Mouse (Mus musculus) heart, postnatal 0 days (tissue): ENCODE results near the gene Otud3. TPM values are rescaled to one million over a fixed set of nuclear protein-coding genes. Genes with fewer than 3 reads are reported as not detected.
"Not testable (repeated sequence)": the region's sequence is repeated elsewhere in the genome, so short reads cannot be mapped to it uniquely, and the experiment has no call there.

Source experiments
- ATAC-seq: fragments of 200-750 bp; cut with Nextera tagmentation; 2 replicates; pipeline ENCODE4 v1.8.0; 2017; ENCODE audit warnings: low read depth, moderate number of reproducible peaks, moderate library complexity; ENCODE audit not compliant: insufficient read depth
- DNase-seq: peaks from one replicate; pipeline ENCODE4 v3.0.0-alpha.2; 2016; ENCODE audit warnings: low spot score
- H3K27ac ChIP-seq: fragments of 300-500 bp; sonication (generic); 2 replicates; pipeline ENCODE4 v1.5.1; 2014; ENCODE audit warnings: low read depth, mild to moderate bottlenecking
- H3K27me3 ChIP-seq: fragments of 300-500 bp; sonication (generic); 2 replicates; pipeline ENCODE4 v1.6.1; 2014; ENCODE audit warnings: low read length, mixed read lengths; ENCODE audit not compliant: control insufficient read depth, insufficient read depth
- H3K36me3 ChIP-seq: fragments of 300-500 bp; sonication (generic); replicated peaks from 2 replicates; pipeline ENCODE4 v1.6.1; 2014; ENCODE audit warnings: low read length, mixed read lengths; ENCODE audit not compliant: control insufficient read depth, insufficient read depth
- H3K4me1 ChIP-seq: fragments of 300-500 bp; sonication (generic); 2 replicates; pipeline ENCODE4 v1.6.1; 2014; ENCODE audit warnings: antibody characterized with exemption; ENCODE audit not compliant: control insufficient read depth, insufficient read depth
- H3K4me2 ChIP-seq: fragments of 300-500 bp; sonication (generic); 2 replicates; pipeline ENCODE4 v1.6.1; 2014; ENCODE audit warnings: low read depth, mild to moderate bottlenecking, low read length, moderate library complexity
- H3K4me3 ChIP-seq: fragments of 300-500 bp; sonication (generic); 2 replicates; pipeline ENCODE4 v1.5.1; 2014; ENCODE audit warnings: low read depth, low read length
- H3K9ac ChIP-seq: fragments of 300-500 bp; sonication (generic); replicated peaks from 2 replicates; pipeline ENCODE4 v1.6.1; 2014; ENCODE audit warnings: low read depth, low read length, mixed read lengths
- H3K9me3 ChIP-seq: fragments of 300-500 bp; sonication (generic); replicated peaks from 2 replicates; pipeline ENCODE4 v1.6.1; 2016; ENCODE audit warnings: low read length; ENCODE audit not compliant: control insufficient read depth
- CTCF ChIP-seq: IDR thresholded peaks from 2 replicates; pipeline ENCODE4 v1.5.1; 2016; ENCODE audit warnings: antibody characterized with exemption, control low read depth, low read depth
- EP300 ChIP-seq: IDR thresholded peaks from 2 replicates; pipeline ENCODE4 v1.6.1; 2016; ENCODE audit warnings: antibody characterized with exemption, low read depth
- WGBS: fragments of 180-500 bp; shearing (Covaris S2); extraction: QIAGEN DNeasy Blood & Tissue Kit; methylation state at CpG from one replicate; pipeline ENCODE4 v1.1.7; 2014; 5-methylcytosine and 5-hydroxymethylcytosine counted together
- polyA plus RNA-seq: library from polyadenylated mRNA; unstranded; fragments of >200 nt; fragmentation: Nextera tagmentation; extraction: Ambion mirVana; gene quantifications from 2 replicates; pipeline ENCODE4 v1.2.1, GENCODE M21; 2015
- total RNA-seq: library from RNA; depleted of rRNA; stranded (reverse); fragments of >200 nt; gene quantifications from 2 replicates; pipeline ENCODE4 v1.2.3, GENCODE M21; 2014; ENCODE audit warnings: low replicate concordance

Gene Otud3
- total and polyA plus RNA-seq, 2 experiments from 2014 or later = 4.1 to 12.4 TPM

- WGBS = 84% methylated on average over 11 of the region's 11 CpGs
- TF ChIP-seq CTCF = no peak
- no peak for TF ChIP-seq EP300
- DNase-seq = no peak
These were observed 33.9 kb downstream of the Otud3 start for GRCm38 (mm10) chr4:138879808-138880207.

GRCm38 (mm10) chr4:138878783-138879182 is 35.0 kb downstream of the Otud3 start:
- Histone ChIP-seq H3K36me3 (no peaks in the 10 kb centered on the region), H3K4me1 (no peaks in the 10 kb centered on the region), H3K27ac (no peak overlapping the region), H3K4me3 (no peak overlapping the region), H3K9me3 (no peaks in the 10 kb centered on the region), H3K4me2 (no peak overlapping the region), H3K27me3 (peaks cover 12% of the 10 kb centered on the region; the same call in 1 of the 2 replicates), H3K9ac (no peak overlapping the region)
- TF ChIP-seq EP300 = no peak
- TF ChIP-seq CTCF = no peak
- WGBS = 28% methylated on average over 8 of the region's 8 CpGs
- DNase-seq (no peak), ATAC-seq (0 out of 2 replicates have a peak, but pooled peaks have one; percentile 11)

More at GRCm38 (mm10) chr4:138879808-138880207, 33.9 kb downstream of the Otud3 start:
- ATAC-seq = no peak
- no peak overlapping the region for H3K9ac ChIP-seq
- H3K27me3 ChIP-seq = peaks cover 16% of the 10 kb centered on the region; the same call in 1 of the 2 replicates
- H3K36me3 ChIP-seq = no peaks in the 10 kb centered on the region
- no peaks in the 10 kb centered on the region for H3K4me1 ChIP-seq
- H3K4me3 ChIP-seq = no peak overlapping the region
- H3K9me3 ChIP-seq = no peaks in the 10 kb centered on the region
- H3K27ac ChIP-seq = no peak overlapping the region
- H3K4me2 ChIP-seq = no peak overlapping the region

GRCm38 (mm10) chr4:138877731-138878130 is 36.0 kb downstream of the Otud3 start, which contains the start of gene Pla2g2e:
Pla2g2e (plus strand) TSS chr4:138877942.
- TF ChIP-seq EP300 (no peak), CTCF (no peak)
- no peak within 1 kb of the TSS for H3K4me3 ChIP-seq
- ATAC-seq (no peak), DNase-seq (no peak)
- no peaks in the 10 kb centered on the region for H3K4me1 ChIP-seq
- 52% methylated on average over 4 of the region's 4 CpGs for WGBS
- H3K27me3 ChIP-seq = 0 out of 2 replicates have a peak, but pooled peaks cover 7% of the 10 kb centered on the region
- H3K9me3 ChIP-seq = no peaks in the 10 kb centered on the region
- H3K27ac ChIP-seq = no peak within 1 kb of the TSS
- no peak within 1 kb of the TSS for H3K9ac ChIP-seq
- H3K4me2 ChIP-seq = no peak within 1 kb of the TSS
- H3K36me3 ChIP-seq = no peaks in the 10 kb centered on the region

GRCm38 (mm10) chr4:138875986-138876385 is 37.8 kb downstream of the Otud3 start:
- Histone ChIP-seq H3K9ac (no peak overlapping the region), H3K27ac (no peak overlapping the region), H3K4me1 (no peaks in the 10 kb centered on the region), H3K27me3 (no peaks in the 10 kb centered on the region), H3K9me3 (no peaks in the 10 kb centered on the region), H3K4me3 (no peak overlapping the region), H3K4me2 (no peak overlapping the region), H3K36me3 (no peaks in the 10 kb centered on the region)
- TF ChIP-seq EP300 = no peak
- TF ChIP-seq CTCF = no peak
- DNase-seq = no peak
- ATAC-seq = no peak
- 93% methylated on average over 2 of the region's 2 CpGs for WGBS

GRCm38 (mm10) chr4:138875275-138875674 is 38.5 kb downstream of the Otud3 start:
- H3K4me3 ChIP-seq, ATAC-seq: not testable (repeated sequence)

GRCm38 (mm10) chr4:138873864-138874263 is 39.9 kb downstream of the Otud3 start, which contains the start of gene Gm13030:
Gm13030 (minus strand) TSS chr4:138873964.
- TF ChIP-seq CTCF (no peak), EP300 (no peak)
- ATAC-seq = no peak
- DNase-seq = no peak
- Histone ChIP-seq H3K9ac (no peak within 1 kb of the TSS), H3K4me1 (no peaks in the 10 kb centered on the region), H3K4me3 (no peak within 1 kb of the TSS), H3K27ac (no peak within 1 kb of the TSS), H3K36me3 (no peaks in the 10 kb centered on the region), H3K27me3 (no peaks in the 10 kb centered on the region), H3K4me2 (no peak within 1 kb of the TSS), H3K9me3 (peaks cover 5% of the 10 kb centered on the region)
- WGBS = 78% methylated on average over 6 of the region's 6 CpGs

More at GRCm38 (mm10) chr4:138875275-138875674, 38.5 kb downstream of the Otud3 start:
- H3K4me2 ChIP-seq, DNase-seq, H3K27me3 ChIP-seq, H3K9me3 ChIP-seq, H3K36me3 ChIP-seq, H3K9ac ChIP-seq, H3K27ac ChIP-seq, H3K4me1 ChIP-seq: not testable (repeated sequence)
- 79% methylated on average over 2 of the region's 2 CpGs for WGBS
